Mouse (Mus musculus): Measurements from ENCODE around the gene Tssk1.

GRCm38 (mm10) chr16:17945081-17945831, 51.2 kb downstream of the Tssk1 start:
- TF ChIP-seq POLR2A (IDR thresholded peaks at IDR 0.05; ENCODE audit: low read depth, low read length) (no peak), CTCF (conservative IDR thresholded peaks at IDR 0.05; ENCODE audit: insufficient read depth, insufficient read length, low read depth, low read length) (no peak)

Data from kidney, adult 2 months (tissue).